12 mouse cellular contexts compared by ENCODE assay signal in the genomic region with DNA sequence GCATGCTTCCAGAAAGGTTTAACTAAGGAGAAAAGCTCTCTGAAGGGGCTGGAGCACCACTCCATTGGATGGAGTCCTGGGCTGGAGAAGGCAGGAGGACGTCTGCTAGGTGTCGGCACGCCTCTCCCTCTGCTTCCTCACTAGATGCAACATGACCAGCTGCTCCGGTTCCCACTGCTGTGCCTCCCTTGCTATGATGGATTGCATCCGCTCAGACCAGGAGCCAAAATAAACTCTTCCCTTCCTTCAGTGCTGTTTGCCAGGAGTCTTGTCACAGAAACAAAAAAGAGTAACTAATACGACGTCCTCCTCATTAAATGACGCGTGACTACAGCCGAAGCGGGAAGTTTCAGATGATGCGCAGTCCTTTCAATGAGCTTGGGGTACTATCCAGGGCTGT.
DNase-seq lines count a peak whose midpoint lies in the region; ATAC-seq and TF ChIP-seq lines count a peak whose summit lies in the region.
"Had no signal": no experiment of that assay in that cellular context is flagged by ENCODE, and none has a peak within 500 bp of the region (broad histone marks: within the 10 kb centered on the region; RNA-seq: fewer than 3 reads in every experiment).

No protein-coding gene starts in this region.

- H3K27me3 ChIP-seq in heart, embryonic 11.5 days (ENCODE audit: control insufficient read depth, insufficient read depth, low read length): no peaks in the 10 kb centered on the region
- H3K27me3 ChIP-seq in heart, embryonic 16.5 days (ENCODE audit: control insufficient read depth, insufficient read depth, low read length): no peaks in the 10 kb centered on the region
- H3K27me3 ChIP-seq in kidney, postnatal 0 days (ENCODE audit: insufficient read depth, low read length): no peaks in the 10 kb centered on the region
- no peaks in the 10 kb centered on the region for H3K27me3 ChIP-seq in hindbrain, embryonic 14.5 days (ENCODE audit: control insufficient read depth, insufficient read depth, low read length)

- peak; percentile 63 to 80 for DNase-seq in heart, adult 18-20 months
- DNase-seq in kidney, postnatal 0 days (ENCODE audit: low spot score): peak; percentile 94
- DNase-seq in lung, postnatal 4 days: peak; percentile 57 to 77
- DNase-seq in cerebellum, postnatal 10 days: no peak
- DNase-seq in hindbrain, embryonic 14.5 days (ENCODE audit: low spot score): no peak
- DNase-seq in urinary bladder, adult 2 months (ENCODE audit: low spot score): no peak
- DNase-seq: cerebellum, postnatal 36 days; gastrocnemius, postnatal 14 days; right cerebral cortex, adult 18-20 months had no signal

- WGBS in heart, embryonic 11.5 days (ENCODE audit: insufficient replicate concordance): 69% methylated on average over 12 of the region's 12 CpGs
- WGBS in heart, embryonic 16.5 days: 59% methylated on average over 12 of the region's 12 CpGs
- 17% methylated on average over 12 of the region's 12 CpGs for WGBS in kidney, postnatal 0 days
- 82% methylated on average over 12 of the region's 12 CpGs for WGBS in hindbrain, embryonic 14.5 days

- no peak overlapping the region for H3K9ac ChIP-seq in heart, embryonic 11.5 days (ENCODE audit: low read depth, low read length)
- H3K9ac ChIP-seq in heart, embryonic 16.5 days (ENCODE audit: low read length): no peak overlapping the region
- no peak overlapping the region for H3K9ac ChIP-seq in kidney, postnatal 0 days (ENCODE audit: low read depth, low read length)
- H3K9ac ChIP-seq in hindbrain, embryonic 14.5 days: no peak overlapping the region

- no peak overlapping the region for H3K27ac ChIP-seq in heart, embryonic 11.5 days (ENCODE audit: low read depth, low read length)
- no peak overlapping the region for H3K27ac ChIP-seq in heart, embryonic 16.5 days (ENCODE audit: low read length)
- H3K27ac ChIP-seq in kidney, postnatal 0 days: no peak overlapping the region
- H3K27ac ChIP-seq in hindbrain, embryonic 14.5 days: no peak overlapping the region

- ATAC-seq in heart, embryonic 11.5 days (replicated peaks; ENCODE audit: insufficient number of reproducible peaks, low FRiP score, low TSS enrichment): no peak
- peak; percentile 34; the same call in 1 of the 2 replicates for ATAC-seq in heart, embryonic 16.5 days (replicated peaks; ENCODE audit: extremely low read depth, insufficient read depth, low FRiP score)
- no peak for ATAC-seq in kidney, postnatal 0 days (replicated peaks; ENCODE audit: low FRiP score, low read depth)
- ATAC-seq in hindbrain, embryonic 14.5 days (ENCODE audit: low FRiP score): no peak

- TF ChIP-seq CTCF in kidney, postnatal 0 days (IDR thresholded peaks at IDR 0.05; ENCODE audit: low read depth): no peak

- H3K4me3 ChIP-seq in heart, embryonic 11.5 days (ENCODE audit: low read depth, low read length): no peak overlapping the region
- no peak overlapping the region for H3K4me3 ChIP-seq in heart, embryonic 16.5 days (ENCODE audit: low read length)
- H3K4me3 ChIP-seq in kidney, postnatal 0 days (replicated peaks; ENCODE audit: low read depth, low read length): no peak overlapping the region
- no peak overlapping the region for H3K4me3 ChIP-seq in hindbrain, embryonic 14.5 days (replicated peaks; ENCODE audit: low read length)
- H3K4me3 ChIP-seq: myocyte had no signal

- H3K4me1 ChIP-seq in heart, embryonic 11.5 days (ENCODE audit: control insufficient read depth, insufficient read depth, low read length): peaks cover 28% of the 10 kb centered on the region
- peaks cover 43% of the 10 kb centered on the region for H3K4me1 ChIP-seq in heart, embryonic 16.5 days (ENCODE audit: control insufficient read depth, insufficient read depth, low read length)
- H3K4me1 ChIP-seq in kidney, postnatal 0 days (replicated peaks; ENCODE audit: insufficient read depth, low read length): peaks cover 16% of the 10 kb centered on the region
- 0 out of 2 replicates have a peak, but pooled peaks cover 4% of the 10 kb centered on the region for H3K4me1 ChIP-seq in hindbrain, embryonic 14.5 days (replicated peaks; ENCODE audit: control insufficient read depth, insufficient read depth, low read length)

- H3K9me3 ChIP-seq in heart, embryonic 11.5 days (replicated peaks; ENCODE audit: control insufficient read depth, low read length): no peaks in the 10 kb centered on the region
- no peaks in the 10 kb centered on the region for H3K9me3 ChIP-seq in heart, embryonic 16.5 days (replicated peaks; ENCODE audit: control insufficient read depth, low read length)
- H3K9me3 ChIP-seq in kidney, postnatal 0 days (replicated peaks; ENCODE audit: low read length): no peaks in the 10 kb centered on the region
- H3K9me3 ChIP-seq in hindbrain, embryonic 14.5 days (ENCODE audit: control insufficient read depth, low read length): no peaks in the 10 kb centered on the region

- H3K36me3 ChIP-seq in heart, embryonic 11.5 days (ENCODE audit: control insufficient read depth, insufficient read depth, low read length): no peaks in the 10 kb centered on the region
- no peaks in the 10 kb centered on the region for H3K36me3 ChIP-seq in heart, embryonic 16.5 days (ENCODE audit: control insufficient read depth, insufficient read depth)
- no peaks in the 10 kb centered on the region for H3K36me3 ChIP-seq in kidney, postnatal 0 days (ENCODE audit: insufficient read depth, low read length)
- H3K36me3 ChIP-seq in hindbrain, embryonic 14.5 days (replicated peaks; ENCODE audit: control insufficient read depth, insufficient read depth): no peaks in the 10 kb centered on the region

- H3K4me2 ChIP-seq in heart, embryonic 11.5 days: no peak overlapping the region
- H3K4me2 ChIP-seq in heart, embryonic 16.5 days (ENCODE audit: low read depth, low read length): no peak overlapping the region
- peak overlapping the region; percentile 16; the same call in 1 of the 2 replicates for H3K4me2 ChIP-seq in kidney, postnatal 0 days (ENCODE audit: low read length)
- no peak overlapping the region for H3K4me2 ChIP-seq in hindbrain, embryonic 14.5 days (replicated peaks)

Comparison
In these comparisons a context has a peak if more than half of its experiments do, and no peak if none do; other contexts are left out.
1. DNase-seq: peak in heart, adult 18-20 months (2 of 2), kidney, postnatal 0 days (single experiment) and lung, postnatal 4 days (2 of 2); none in cerebellum, postnatal 10 days (0 of 2), hindbrain, embryonic 14.5 days (single experiment) and urinary bladder, adult 2 months (single experiment).